Mouse (Mus musculus) bone marrow, adult 2 months (tissue): ENCODE measurements around the gene Arrdc1.

ENCODE experiments used
- CTCF ChIP-seq: fragments of 200-500 bp; IDR thresholded peaks from 2 replicates; pipeline ENCODE4 v1.5.1; 2011; ENCODE audit warnings: low read length, control low read depth; ENCODE audit not compliant: control insufficient read depth, insufficient read depth
- POLR2A ChIP-seq: fragments of 200-500 bp; IDR thresholded peaks from 2 replicates; pipeline ENCODE4 v1.6.1; 2011; ENCODE audit warnings: low read depth, mild to moderate bottlenecking, control low read depth, low read length, borderline replicate concordance; ENCODE audit not compliant: control insufficient read depth

- TF ChIP-seq POLR2A (no peak), CTCF (no peak)
Measured at GRCm38 (mm10) chr2:24926345-24926964, 8.6 kb downstream of the Arrdc1 start.
